Mouse (Mus musculus): ENCODE results near the gene Spatc1l. TPM values are rescaled to one million over a fixed set of nuclear protein-coding genes. Genes with fewer than 3 reads are reported as not detected.

The Spatc1l gene
- total and polyA plus RNA-seq, 2 experiments, result 0.13 TPM; not detected in 1

DNA sequence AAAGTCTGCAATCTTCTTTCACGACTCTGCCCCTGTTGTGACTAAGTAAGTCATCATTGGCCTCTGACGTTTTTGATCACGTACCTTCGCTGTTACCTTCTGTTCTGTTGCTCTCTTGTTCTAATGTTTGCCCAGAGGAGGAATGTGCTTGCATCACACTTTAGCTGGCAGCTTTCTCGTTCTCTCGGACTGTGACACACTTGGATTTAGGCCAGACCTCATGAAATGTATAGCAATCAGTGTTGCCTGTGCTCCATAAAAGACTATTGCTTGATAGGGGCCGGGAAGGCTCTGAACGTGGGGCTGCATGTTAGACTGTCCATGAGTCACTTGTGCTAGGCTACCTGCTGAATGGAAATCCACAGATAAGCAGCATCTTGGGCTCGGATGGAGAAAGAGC, 24.5 kb upstream of the Spatc1l start:
- Histone ChIP-seq H3K36me3 (ENCODE audit: control insufficient read depth, insufficient read depth, low read length) (peaks cover 35% of the 10 kb centered on the region), H3K79me2 (ENCODE audit: control insufficient read depth, insufficient read depth, low read length) (no peaks in the 10 kb centered on the region), H3K9ac (ENCODE audit: low read depth, low read length) (no peak overlapping the region), H3K27me3 (ENCODE audit: control insufficient read depth, insufficient read depth, low read length) (no peaks in the 10 kb centered on the region), H3K4me1 (ENCODE audit: control insufficient read depth, insufficient read depth, low read length) (peaks cover 7% of the 10 kb centered on the region), H3K27ac (replicated peaks; ENCODE audit: insufficient read depth, low read depth, low read length) (no peak overlapping the region), H3K4me3 (ENCODE audit: insufficient read depth, low read depth, low read length) (no peak overlapping the region)
- TF ChIP-seq POLR2A (IDR thresholded peaks at IDR 0.05; ENCODE audit: extremely low read depth, insufficient read depth, low read length) (no peak), CTCF (IDR thresholded peaks at IDR 0.05; ENCODE audit: low read depth, low read length) (no peak)
- 26% methylated on average over 9 of the region's 9 CpGs for whole genome bisulfite sequencing
- DNase-seq (ENCODE audit: extremely low read depth, low read depth, low spot score), result peak; percentile 71

DNA sequence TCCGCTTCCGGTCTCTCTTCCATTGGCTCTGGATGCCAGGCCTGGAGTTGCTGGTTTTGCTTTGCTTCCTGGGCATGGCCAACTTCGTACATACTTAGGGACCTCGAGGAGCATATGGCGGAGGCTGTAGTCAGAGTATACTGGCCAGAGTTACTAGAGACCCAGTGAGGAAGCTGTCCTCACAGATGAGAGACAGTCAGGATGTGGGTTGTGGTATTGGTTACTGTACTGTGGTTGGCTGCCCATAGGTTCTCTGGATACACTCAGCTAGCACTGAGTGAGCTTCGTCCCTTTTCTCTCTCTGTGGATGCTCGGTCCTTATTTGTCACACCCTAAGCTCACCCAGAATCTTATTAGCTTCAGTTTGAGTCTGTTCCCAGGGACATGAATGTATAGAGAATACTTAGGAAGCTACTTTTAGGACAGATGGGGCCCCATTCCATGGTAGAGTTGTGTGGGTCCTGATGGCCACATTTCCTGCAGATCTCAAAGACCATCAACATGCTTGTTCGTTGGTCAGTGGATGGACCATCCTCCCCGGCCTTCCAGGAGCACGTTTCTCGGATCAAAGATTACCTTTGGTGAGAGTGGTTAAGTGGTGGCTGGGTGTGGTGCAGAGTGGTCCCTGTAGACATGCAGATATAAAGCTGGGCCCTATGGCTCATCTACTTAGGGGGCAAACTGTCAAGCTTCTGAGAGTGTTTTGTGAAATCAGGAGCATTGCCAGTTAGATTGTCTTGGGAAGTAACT, 20.6 kb upstream of the Spatc1l start:
- Histone ChIP-seq H3K4me1 (ENCODE audit: control insufficient read depth, insufficient read depth, low read length) (peaks cover 7% of the 10 kb centered on the region), H3K4me3 (ENCODE audit: insufficient read depth, low read depth, low read length) (no peak overlapping the region), H3K36me3 (ENCODE audit: control insufficient read depth, insufficient read depth, low read length) (peaks cover 24% of the 10 kb centered on the region), H3K79me2 (ENCODE audit: control insufficient read depth, insufficient read depth, low read length) (no peaks in the 10 kb centered on the region), H3K27ac (replicated peaks; ENCODE audit: insufficient read depth, low read depth, low read length) (no peak overlapping the region), H3K9ac (ENCODE audit: low read depth, low read length) (no peak overlapping the region), H3K27me3 (ENCODE audit: control insufficient read depth, insufficient read depth, low read length) (no peaks in the 10 kb centered on the region)
- TF ChIP-seq POLR2A (IDR thresholded peaks at IDR 0.05; ENCODE audit: extremely low read depth, insufficient read depth, low read length), result no peak
- TF ChIP-seq CTCF (IDR thresholded peaks at IDR 0.05; ENCODE audit: low read depth, low read length), result no peak
- 90% methylated on average over 11 of the region's 11 CpGs for WGBS
- DNase-seq (ENCODE audit: extremely low read depth, low read depth, low spot score), result no peak

DNA sequence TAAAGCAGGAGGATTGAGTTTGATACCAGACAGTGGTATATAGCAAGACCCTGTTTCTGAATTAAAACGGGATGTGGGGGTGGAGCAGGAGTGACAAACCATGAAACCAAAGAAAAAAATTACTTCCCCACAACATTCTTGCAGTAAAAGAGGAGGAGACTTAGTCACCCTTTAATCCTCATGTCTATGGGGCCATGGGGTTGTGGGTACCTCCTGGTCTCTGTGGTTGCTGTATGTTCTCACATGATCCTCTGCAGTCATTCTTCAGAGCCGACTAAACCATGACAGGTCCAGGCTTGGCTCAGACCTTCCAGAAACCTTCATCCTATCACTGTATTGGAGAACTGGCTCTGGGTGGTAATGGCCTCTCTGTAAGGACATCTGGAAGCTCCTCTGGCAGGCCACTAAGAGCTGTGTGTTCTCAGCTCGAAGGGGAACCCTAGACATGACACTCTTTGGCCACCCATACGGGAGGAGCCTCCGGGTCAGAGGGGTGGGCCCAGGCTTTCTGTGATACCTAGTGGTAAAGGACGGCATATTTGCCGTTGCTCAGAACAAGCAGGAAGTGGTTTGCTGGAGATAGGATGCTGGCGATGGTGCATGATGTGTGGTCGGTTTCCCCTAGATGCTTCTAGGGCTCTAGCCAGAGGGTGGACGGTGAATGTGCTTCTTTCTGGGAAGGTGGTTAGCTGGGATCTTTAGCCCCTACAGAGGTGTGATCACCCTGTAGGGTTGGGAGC, 19.3 kb upstream of the Spatc1l start:
- TF ChIP-seq POLR2A (IDR thresholded peaks at IDR 0.05; ENCODE audit: extremely low read depth, insufficient read depth, low read length) (no peak), CTCF (IDR thresholded peaks at IDR 0.05; ENCODE audit: low read depth, low read length) (no peak)
- WGBS, result 73% methylated on average over 10 of the region's 10 CpGs
- DNase-seq (ENCODE audit: extremely low read depth, low read depth, low spot score), result no peak

DNA sequence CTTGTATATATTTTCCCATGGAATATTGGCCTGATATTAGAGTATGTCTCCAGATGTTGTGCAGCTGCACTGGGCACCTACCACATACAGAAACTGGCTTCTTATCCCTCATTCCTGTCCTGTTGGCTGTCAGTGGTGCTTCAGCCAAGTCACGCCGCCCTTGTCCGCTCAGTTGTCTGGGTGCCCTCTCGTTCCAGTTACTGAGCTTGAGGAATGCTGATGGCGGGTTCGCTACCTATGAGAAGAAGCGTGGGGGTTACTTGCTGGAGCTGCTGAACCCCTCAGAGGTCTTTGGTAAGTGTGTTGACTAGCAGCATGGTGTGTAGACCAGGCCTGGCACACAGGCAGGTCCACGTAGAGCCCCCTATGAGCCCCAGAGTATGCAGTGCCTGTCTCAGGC, 15.5 kb upstream of the Spatc1l start:
- no peak overlapping the region for H3K4me3 ChIP-seq (ENCODE audit: insufficient read depth, low read depth, low read length)
- no peak for DNase-seq (ENCODE audit: extremely low read depth, low read depth, low spot score)
- H3K27me3 ChIP-seq (ENCODE audit: control insufficient read depth, insufficient read depth, low read length), result no peaks in the 10 kb centered on the region
- 96% methylated on average over 8 of the region's 8 CpGs for WGBS
- no peak for TF ChIP-seq POLR2A (IDR thresholded peaks at IDR 0.05; ENCODE audit: extremely low read depth, insufficient read depth, low read length)
- TF ChIP-seq CTCF (IDR thresholded peaks at IDR 0.05; ENCODE audit: low read depth, low read length), result no peak
- H3K79me2 ChIP-seq (ENCODE audit: control insufficient read depth, insufficient read depth, low read length), result no peaks in the 10 kb centered on the region
- no peaks in the 10 kb centered on the region for H3K4me1 ChIP-seq (ENCODE audit: control insufficient read depth, insufficient read depth, low read length)
- H3K27ac ChIP-seq (replicated peaks; ENCODE audit: insufficient read depth, low read depth, low read length), result no peak overlapping the region
- no peak overlapping the region for H3K9ac ChIP-seq (ENCODE audit: low read depth, low read length)
- peaks cover 36% of the 10 kb centered on the region for H3K36me3 ChIP-seq (ENCODE audit: control insufficient read depth, insufficient read depth, low read length)

More for the DNA sequence above, 19.3 kb upstream of the Spatc1l start:
- peaks cover 27% of the 10 kb centered on the region for H3K36me3 ChIP-seq (ENCODE audit: control insufficient read depth, insufficient read depth, low read length)
- H3K27me3 ChIP-seq (ENCODE audit: control insufficient read depth, insufficient read depth, low read length), result no peaks in the 10 kb centered on the region
- H3K9ac ChIP-seq (ENCODE audit: low read depth, low read length), result no peak overlapping the region
- H3K27ac ChIP-seq (replicated peaks; ENCODE audit: insufficient read depth, low read depth, low read length), result no peak overlapping the region
- no peaks in the 10 kb centered on the region for H3K79me2 ChIP-seq (ENCODE audit: control insufficient read depth, insufficient read depth, low read length)
- H3K4me3 ChIP-seq (ENCODE audit: insufficient read depth, low read depth, low read length), result no peak overlapping the region
- H3K4me1 ChIP-seq (ENCODE audit: control insufficient read depth, insufficient read depth, low read length), result no peaks in the 10 kb centered on the region

DNA sequence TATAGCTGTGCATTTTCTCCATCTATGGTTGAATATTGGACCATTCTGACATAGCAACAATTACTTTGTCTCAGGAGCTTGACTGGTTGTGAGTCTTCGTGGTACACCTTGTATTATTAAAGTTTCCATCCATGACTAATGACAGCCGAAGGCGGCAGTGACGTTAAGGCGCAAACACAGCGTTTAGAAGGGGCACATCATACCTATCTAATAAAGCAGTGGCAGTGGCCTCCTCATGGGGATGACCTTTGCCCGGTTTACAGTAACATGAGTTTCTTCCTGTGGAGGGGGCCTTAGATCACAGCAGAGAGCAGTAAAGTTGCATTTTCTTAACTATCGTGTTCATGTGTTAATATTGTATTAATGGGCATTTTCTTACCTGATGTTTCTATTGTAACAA, 13.9 kb upstream of the Spatc1l start:
- Histone ChIP-seq H3K36me3 (ENCODE audit: control insufficient read depth, insufficient read depth, low read length) (peaks cover 34% of the 10 kb centered on the region), H3K4me1 (ENCODE audit: control insufficient read depth, insufficient read depth, low read length) (no peaks in the 10 kb centered on the region)
- 92% methylated on average over 8 of the region's 8 CpGs for WGBS

More for the DNA sequence above, 13.9 kb upstream of the Spatc1l start:
- no peak for TF ChIP-seq CTCF (IDR thresholded peaks at IDR 0.05; ENCODE audit: low read depth, low read length)
- no peak for TF ChIP-seq POLR2A (IDR thresholded peaks at IDR 0.05; ENCODE audit: extremely low read depth, insufficient read depth, low read length)
- Histone ChIP-seq H3K4me3 (ENCODE audit: insufficient read depth, low read depth, low read length) (no peak overlapping the region), H3K9ac (ENCODE audit: low read depth, low read length) (no peak overlapping the region), H3K79me2 (ENCODE audit: control insufficient read depth, insufficient read depth, low read length) (no peaks in the 10 kb centered on the region), H3K27me3 (ENCODE audit: control insufficient read depth, insufficient read depth, low read length) (no peaks in the 10 kb centered on the region), H3K27ac (replicated peaks; ENCODE audit: insufficient read depth, low read depth, low read length) (no peak overlapping the region)
- no peak for DNase-seq (ENCODE audit: extremely low read depth, low read depth, low spot score)

Data from liver, adult 2 months (tissue).